Mouse (Mus musculus): ENCODE data around the gene Tex2. TPM values are rescaled to one million over a fixed set of nuclear protein-coding genes. Genes with fewer than 3 reads are reported as not detected.

The Tex2 gene
- polyA plus RNA-seq, 1 experiment from 2014 or later: 12.0 TPM

GRCm38 (mm10) chr11:106465932-106466331 is 147.3 kb downstream of the Tex2 start:
- no peaks in the 10 kb centered on the region for H3K36me3 ChIP-seq (ENCODE audit: control insufficient read depth, insufficient read depth, low read length)
- H3K4me1 ChIP-seq (ENCODE audit: control insufficient read depth, insufficient read depth, low read length): peaks cover 5% of the 10 kb centered on the region; the same call in 1 of the 2 replicates
- H3K27ac ChIP-seq (replicated peaks; ENCODE audit: low read depth, low read length): no peak overlapping the region
- no peak overlapping the region for H3K4me2 ChIP-seq (ENCODE audit: low read depth, low read length)
- 76% methylated on average over 4 of the region's 4 CpGs for WGBS
- DNase-seq (ENCODE audit: low spot score): no peak
- no peak for ATAC-seq (ENCODE audit: low read depth)
- no peaks in the 10 kb centered on the region for H3K9me3 ChIP-seq (ENCODE audit: control insufficient read depth, low read length)
- H3K4me3 ChIP-seq (ENCODE audit: low read depth, low read length): no peak overlapping the region
- H3K27me3 ChIP-seq (replicated peaks; ENCODE audit: control insufficient read depth, insufficient read depth, low read length): no peaks in the 10 kb centered on the region
- H3K9ac ChIP-seq (ENCODE audit: low read depth, low read length): no peak overlapping the region

GRCm38 (mm10) chr11:106465545-106465903 is 147.7 kb downstream of the Tex2 start:
- Histone ChIP-seq H3K4me2 (ENCODE audit: low read depth, low read length) (no peak overlapping the region), H3K4me1 (ENCODE audit: control insufficient read depth, insufficient read depth, low read length) (peaks cover under 1% of the 10 kb centered on the region; the same call in 1 of the 2 replicates), H3K9me3 (ENCODE audit: control insufficient read depth, low read length) (no peaks in the 10 kb centered on the region), H3K27ac (replicated peaks; ENCODE audit: low read depth, low read length) (no peak overlapping the region), H3K4me3 (ENCODE audit: low read depth, low read length) (no peak overlapping the region), H3K36me3 (ENCODE audit: control insufficient read depth, insufficient read depth, low read length) (no peaks in the 10 kb centered on the region), H3K27me3 (replicated peaks; ENCODE audit: control insufficient read depth, insufficient read depth, low read length) (no peaks in the 10 kb centered on the region), H3K9ac (ENCODE audit: low read depth, low read length) (no peak overlapping the region)
- ATAC-seq (ENCODE audit: low read depth) (no peak), DNase-seq (ENCODE audit: low spot score) (no peak)
- WGBS: 89% methylated on average over 1 of the region's 1 CpGs

GRCm38 (mm10) chr11:106464681-106465544 is 148.3 kb downstream of the Tex2 start:
- Histone ChIP-seq H3K27me3 (replicated peaks; ENCODE audit: control insufficient read depth, insufficient read depth, low read length) (no peaks in the 10 kb centered on the region), H3K9ac (ENCODE audit: low read depth, low read length) (no peak overlapping the region), H3K9me3 (ENCODE audit: control insufficient read depth, low read length) (no peaks in the 10 kb centered on the region), H3K4me2 (ENCODE audit: low read depth, low read length) (no peak overlapping the region), H3K4me1 (ENCODE audit: control insufficient read depth, insufficient read depth, low read length) (no peaks in the 10 kb centered on the region; the same call in 1 of the 2 replicates), H3K27ac (replicated peaks; ENCODE audit: low read depth, low read length) (no peak overlapping the region), H3K4me3 (ENCODE audit: low read depth, low read length) (no peak overlapping the region), H3K36me3 (ENCODE audit: control insufficient read depth, insufficient read depth, low read length) (no peaks in the 10 kb centered on the region)
- DNase-seq (ENCODE audit: low spot score) (no peak), ATAC-seq (ENCODE audit: low read depth) (no peak)
- 68% methylated on average over 4 of the region's 4 CpGs for WGBS

- Histone ChIP-seq H3K4me1 (ENCODE audit: control insufficient read depth, insufficient read depth, low read length) (no peaks in the 10 kb centered on the region; the same call in 1 of the 2 replicates), H3K4me2 (ENCODE audit: low read depth, low read length) (no peak overlapping the region), H3K9me3 (ENCODE audit: control insufficient read depth, low read length) (no peaks in the 10 kb centered on the region), H3K27me3 (replicated peaks; ENCODE audit: control insufficient read depth, insufficient read depth, low read length) (no peaks in the 10 kb centered on the region), H3K27ac (replicated peaks; ENCODE audit: low read depth, low read length) (no peak overlapping the region), H3K36me3 (ENCODE audit: control insufficient read depth, insufficient read depth, low read length) (no peaks in the 10 kb centered on the region), H3K9ac (ENCODE audit: low read depth, low read length) (no peak overlapping the region), H3K4me3 (ENCODE audit: low read depth, low read length) (no peak overlapping the region)
- no peak for DNase-seq (ENCODE audit: low spot score)
- no peak for ATAC-seq (ENCODE audit: low read depth)
- WGBS: 68% methylated on average over 5 of the region's 5 CpGs
Measured at GRCm38 (mm10) chr11:106463845-106464244, 149.4 kb downstream of the Tex2 start.

- WGBS: 72% methylated on average over 3 of the region's 3 CpGs
- Histone ChIP-seq H3K9me3 (ENCODE audit: control insufficient read depth, low read length) (no peaks in the 10 kb centered on the region), H3K4me2 (ENCODE audit: low read depth, low read length) (no peak overlapping the region), H3K4me1 (ENCODE audit: control insufficient read depth, insufficient read depth, low read length) (no peaks in the 10 kb centered on the region; the same call in 1 of the 2 replicates), H3K27ac (replicated peaks; ENCODE audit: low read depth, low read length) (no peak overlapping the region), H3K9ac (ENCODE audit: low read depth, low read length) (no peak overlapping the region), H3K4me3 (ENCODE audit: low read depth, low read length) (no peak overlapping the region), H3K36me3 (ENCODE audit: control insufficient read depth, insufficient read depth, low read length) (no peaks in the 10 kb centered on the region), H3K27me3 (replicated peaks; ENCODE audit: control insufficient read depth, insufficient read depth, low read length) (no peaks in the 10 kb centered on the region)
- DNase-seq (ENCODE audit: low spot score): no peak
- no peak for ATAC-seq (ENCODE audit: low read depth)
Measured at GRCm38 (mm10) chr11:106462309-106462708, 150.9 kb downstream of the Tex2 start.

- H3K9ac ChIP-seq (ENCODE audit: low read depth, low read length): no peak overlapping the region
- DNase-seq (ENCODE audit: low spot score) (no peak), ATAC-seq (ENCODE audit: low read depth) (no peak)
- H3K36me3 ChIP-seq (ENCODE audit: control insufficient read depth, insufficient read depth, low read length): no peaks in the 10 kb centered on the region
- no peak overlapping the region for H3K4me2 ChIP-seq (ENCODE audit: low read depth, low read length)
- H3K27ac ChIP-seq (replicated peaks; ENCODE audit: low read depth, low read length): no peak overlapping the region
- no peak overlapping the region for H3K4me3 ChIP-seq (ENCODE audit: low read depth, low read length)
- H3K27me3 ChIP-seq (replicated peaks; ENCODE audit: control insufficient read depth, insufficient read depth, low read length): no peaks in the 10 kb centered on the region
- WGBS: 72% methylated on average over 5 of the region's 5 CpGs
- H3K4me1 ChIP-seq (ENCODE audit: control insufficient read depth, insufficient read depth, low read length): no peaks in the 10 kb centered on the region; the same call in 1 of the 2 replicates
- H3K9me3 ChIP-seq (ENCODE audit: control insufficient read depth, low read length): no peaks in the 10 kb centered on the region
Measured at GRCm38 (mm10) chr11:106461145-106461932, 151.9 kb downstream of the Tex2 start.

- Histone ChIP-seq H3K4me3 (ENCODE audit: low read depth, low read length) (no peak overlapping the region), H3K36me3 (ENCODE audit: control insufficient read depth, insufficient read depth, low read length) (no peaks in the 10 kb centered on the region), H3K27me3 (replicated peaks; ENCODE audit: control insufficient read depth, insufficient read depth, low read length) (no peaks in the 10 kb centered on the region), H3K9me3 (ENCODE audit: control insufficient read depth, low read length) (no peaks in the 10 kb centered on the region), H3K4me1 (ENCODE audit: control insufficient read depth, insufficient read depth, low read length) (no peaks in the 10 kb centered on the region; the same call in 1 of the 2 replicates), H3K4me2 (ENCODE audit: low read depth, low read length) (no peak overlapping the region), H3K9ac (ENCODE audit: low read depth, low read length) (no peak overlapping the region), H3K27ac (replicated peaks; ENCODE audit: low read depth, low read length) (no peak overlapping the region)
- no peak for ATAC-seq (ENCODE audit: low read depth)
- DNase-seq (ENCODE audit: low spot score): no peak
- 98% methylated on average over 1 of the region's 1 CpGs for WGBS
Measured at GRCm38 (mm10) chr11:106460671-106461070, 152.6 kb downstream of the Tex2 start.

GRCm38 (mm10) chr11:106458540-106458939 is 154.7 kb downstream of the Tex2 start:
- WGBS: 92% methylated on average over 4 of the region's 4 CpGs
- Histone ChIP-seq H3K4me3 (ENCODE audit: low read depth, low read length) (no peak overlapping the region), H3K36me3 (ENCODE audit: control insufficient read depth, insufficient read depth, low read length) (no peaks in the 10 kb centered on the region), H3K27ac (replicated peaks; ENCODE audit: low read depth, low read length) (no peak overlapping the region), H3K27me3 (replicated peaks; ENCODE audit: control insufficient read depth, insufficient read depth, low read length) (no peaks in the 10 kb centered on the region), H3K4me2 (ENCODE audit: low read depth, low read length) (no peak overlapping the region), H3K9me3 (ENCODE audit: control insufficient read depth, low read length) (no peaks in the 10 kb centered on the region), H3K4me1 (ENCODE audit: control insufficient read depth, insufficient read depth, low read length) (no peaks in the 10 kb centered on the region), H3K9ac (ENCODE audit: low read depth, low read length) (no peak overlapping the region)
- DNase-seq (ENCODE audit: low spot score): no peak
- no peak for ATAC-seq (ENCODE audit: low read depth)

Data from embryonic facial prominence, embryonic 14.5 days (tissue).